Mouse (Mus musculus) left cerebral cortex, postnatal 10 days (tissue): ENCODE results near the gene Arrdc2. TPM values are rescaled to one million over a fixed set of nuclear protein-coding genes. Genes with fewer than 3 reads are reported as not detected.
A peak's percentile ranks its signal among the peaks of the same experiment; 100 is the strongest.
"Not testable (repeated sequence)": the region's sequence is repeated elsewhere in the genome, so short reads cannot be mapped to it uniquely, and the experiment has no call there.

Experiments used
- DNase-seq, 2 experiments: peaks; one replicate each; pipeline ENCODE4 v3.0.0; 2021 to 2022; ENCODE audit warnings: low spot score in 2 of 2, mixed read lengths in 1 of 2; ENCODE audit errors: extremely low spot score in 1 of 2
- intact Hi-C: fragments of 180-260 bp; cut with DNase I; formaldehyde crosslinking; loops from one replicate; pipeline ENCODE4 v1.15.1; 2025
- total RNA-seq, 2 experiments: library from RNA; stranded (reverse); gene quantifications; 2 replicates each; pipeline ENCODE4 v1.2.3; 2021

The Arrdc2 gene
- total RNA-seq, 2 experiments from 2014 or later = 12.9 to 21.2 TPM

DNA sequence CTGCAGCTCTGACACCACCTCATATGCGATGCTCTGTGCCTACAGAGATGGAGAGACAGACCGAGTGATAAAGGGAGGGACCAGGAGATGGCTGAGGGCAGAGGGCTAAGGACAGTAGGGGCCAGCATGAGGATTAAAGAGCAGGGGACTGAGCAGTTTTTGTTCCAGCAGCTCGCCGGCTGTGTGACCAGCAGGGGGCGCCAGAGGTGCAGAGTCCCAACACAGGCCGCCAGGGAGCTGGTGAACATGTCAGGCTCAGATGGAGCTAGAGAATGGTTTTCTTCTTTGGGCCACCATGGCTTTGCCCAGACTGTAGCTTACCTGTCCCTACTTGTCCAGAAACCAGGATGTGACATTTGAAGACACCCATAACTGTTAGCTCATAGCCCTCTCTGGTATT, 5.0 kb upstream of the Arrdc2 start:
- intact Hi-C loops = loop anchor here (2.0 to 5.0 kb wide), 2 partner anchors 24 to 82 kb away; partner anchors contain the start of gene Mpv17l2
- DNase-seq = peak; percentile 77 to 91

DNA sequence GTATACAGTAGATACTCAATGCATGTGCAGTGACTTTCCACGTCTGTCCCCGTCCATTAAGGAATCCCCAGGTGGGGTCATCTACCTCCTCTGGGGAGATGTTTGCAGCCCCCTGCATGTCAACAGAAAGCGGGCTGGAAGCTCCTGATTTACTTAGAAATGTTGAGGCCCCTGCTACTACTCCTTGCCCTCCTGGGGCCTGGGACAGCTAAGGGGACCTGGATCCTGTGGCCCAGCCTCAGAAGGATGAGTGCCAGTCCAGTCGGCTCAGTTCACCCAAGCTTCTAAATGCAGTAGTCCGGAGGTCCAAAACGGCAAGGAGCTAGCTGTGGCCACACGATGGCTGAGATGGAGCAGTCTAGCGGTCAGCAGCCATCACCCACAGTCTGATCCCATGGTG, 4.4 kb upstream of the Arrdc2 start:
- intact Hi-C loops = loop anchor here (2.0 to 5.0 kb wide), 2 partner anchors 25 to 82 kb away; partner anchors contain the start of gene Mpv17l2
- no peak for DNase-seq

DNA sequence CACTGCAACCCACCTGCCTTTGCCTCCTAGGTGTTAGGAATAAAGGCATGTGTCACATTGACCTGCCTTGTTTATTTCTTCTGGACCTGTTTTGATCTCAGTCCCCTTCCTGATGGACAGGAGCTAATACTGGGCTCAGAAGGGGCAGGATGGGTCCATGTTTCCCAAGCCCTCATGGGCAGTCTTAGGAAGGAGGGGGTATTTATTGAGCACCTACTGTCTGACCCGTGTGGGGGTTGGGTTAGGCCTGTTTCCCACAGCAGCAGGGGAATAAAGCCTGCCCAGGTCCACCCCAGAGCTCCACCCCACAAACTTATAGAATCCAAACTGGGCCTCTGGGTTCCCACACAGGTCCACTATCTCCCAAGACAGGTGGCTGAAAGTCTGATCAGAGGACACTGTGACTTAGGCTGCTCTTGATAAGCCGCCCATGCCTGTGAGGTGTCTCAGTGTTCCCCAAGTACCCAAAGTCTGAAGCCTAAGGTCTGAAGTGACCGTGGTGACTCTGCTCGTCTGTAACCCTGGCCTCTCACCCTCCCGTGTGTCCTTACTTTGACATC, 3.8 kb upstream of the Arrdc2 start:
- DNase-seq = peak in 1 of 2 experiments; percentile 22
- intact Hi-C loops = loop anchor here (5.0 kb wide), 1 partner anchor 81 kb away; the partner anchor contains the start of gene Mpv17l2

DNA sequence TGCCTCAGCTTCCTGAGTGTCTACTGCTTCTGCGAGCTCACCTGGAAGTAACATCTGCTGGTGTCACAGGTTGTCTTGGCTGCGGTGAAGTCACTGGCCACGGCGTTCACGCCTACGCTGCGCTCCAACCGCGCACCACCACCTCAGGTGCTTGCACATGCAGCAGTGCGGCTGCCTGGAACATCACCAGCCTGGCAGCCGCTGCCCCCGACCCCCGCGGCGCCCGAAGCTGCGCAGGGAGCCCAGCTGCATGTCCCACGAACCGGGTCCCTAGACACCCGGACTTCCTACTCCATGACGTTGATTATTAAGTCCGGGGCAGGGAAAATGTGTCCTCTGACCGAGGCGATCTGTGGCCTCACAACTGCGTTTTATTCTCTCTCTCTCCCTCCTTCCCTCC, 3.0 kb upstream of the Arrdc2 start:
- peak in 1 of 2 experiments; percentile 41 for DNase-seq
- intact Hi-C loops = loop anchor here (5.0 kb wide), 1 partner anchor 80 kb away; the partner anchor contains the start of gene Mpv17l2

DNA sequence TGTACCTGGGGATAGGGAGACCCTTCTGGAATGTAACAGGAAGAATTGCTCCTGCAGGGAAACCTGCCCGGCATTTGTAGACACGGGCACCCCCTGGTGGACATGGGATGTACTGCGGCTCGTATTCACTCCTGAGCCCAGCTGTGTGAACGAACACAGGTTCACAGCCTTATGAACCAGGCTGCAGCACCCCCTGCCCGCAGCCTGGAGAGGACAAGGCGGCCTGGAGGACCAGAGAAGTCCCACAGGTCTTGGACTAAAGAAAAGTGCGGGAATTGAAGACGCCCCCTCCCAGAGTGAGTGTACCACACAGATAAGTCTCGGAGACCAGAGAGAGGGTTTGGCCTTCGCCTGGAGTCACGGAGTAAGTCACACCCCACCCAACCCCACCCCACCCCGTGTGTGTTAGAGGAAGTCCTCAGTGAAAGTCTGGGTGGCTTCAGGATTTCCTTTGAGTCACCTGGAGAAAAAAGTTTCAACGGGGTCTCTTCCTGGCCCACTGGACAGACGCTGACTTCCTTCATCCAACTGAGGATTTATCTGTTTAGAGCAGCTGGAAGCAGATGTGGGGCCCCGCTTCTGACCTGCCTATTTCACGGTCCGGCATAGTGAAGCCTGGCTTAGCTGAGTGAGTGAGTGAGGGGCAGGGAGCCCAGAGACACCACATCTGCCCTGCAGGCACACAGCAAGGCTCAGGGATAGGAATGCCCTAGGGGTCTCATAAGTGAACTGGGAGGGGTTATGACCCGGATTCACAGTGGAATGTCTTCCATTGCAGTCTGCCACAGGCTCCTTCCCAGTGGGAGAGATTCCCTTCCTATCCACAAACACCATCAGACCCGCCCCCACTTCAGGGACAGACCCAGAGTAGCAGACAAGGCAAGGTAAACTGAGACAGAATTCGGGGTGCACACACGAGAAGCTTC, 1.9 kb upstream of the Arrdc2 start:
- peak; percentile 87 for DNase-seq
- intact Hi-C loops = loop anchor here (2.0 to 5.0 kb wide), 2 partner anchors 79 to 119 kb away; partner anchors contain the start of genes Mpv17l2 and Pde4c

DNA sequence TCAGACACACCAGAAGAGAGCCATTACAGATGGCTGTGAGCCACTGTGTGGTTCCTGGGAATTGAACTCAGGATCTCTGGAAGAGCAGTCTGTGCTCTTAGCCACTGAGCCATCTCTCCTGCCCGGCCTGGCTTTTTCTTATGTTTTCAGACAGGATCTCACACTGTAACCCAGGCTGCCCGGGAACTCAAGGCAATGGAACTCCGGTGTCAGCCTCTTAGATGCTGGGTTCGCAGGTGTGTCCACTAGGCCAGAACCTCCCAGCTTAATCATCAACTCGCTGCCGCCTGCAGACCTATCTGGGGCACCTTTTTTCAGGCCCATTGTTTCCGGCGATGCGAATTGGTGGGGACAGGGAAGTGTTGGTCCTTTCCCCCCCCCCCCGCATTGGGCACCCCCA, 1.1 kb upstream of the Arrdc2 start:
- intact Hi-C loops = loop anchor here (2.0 to 5.0 kb wide), 2 partner anchors 78 to 118 kb away; partner anchors contain the start of genes Mpv17l2 and Pde4c
- peak in 1 of 2 experiments; percentile 25 for DNase-seq

DNA sequence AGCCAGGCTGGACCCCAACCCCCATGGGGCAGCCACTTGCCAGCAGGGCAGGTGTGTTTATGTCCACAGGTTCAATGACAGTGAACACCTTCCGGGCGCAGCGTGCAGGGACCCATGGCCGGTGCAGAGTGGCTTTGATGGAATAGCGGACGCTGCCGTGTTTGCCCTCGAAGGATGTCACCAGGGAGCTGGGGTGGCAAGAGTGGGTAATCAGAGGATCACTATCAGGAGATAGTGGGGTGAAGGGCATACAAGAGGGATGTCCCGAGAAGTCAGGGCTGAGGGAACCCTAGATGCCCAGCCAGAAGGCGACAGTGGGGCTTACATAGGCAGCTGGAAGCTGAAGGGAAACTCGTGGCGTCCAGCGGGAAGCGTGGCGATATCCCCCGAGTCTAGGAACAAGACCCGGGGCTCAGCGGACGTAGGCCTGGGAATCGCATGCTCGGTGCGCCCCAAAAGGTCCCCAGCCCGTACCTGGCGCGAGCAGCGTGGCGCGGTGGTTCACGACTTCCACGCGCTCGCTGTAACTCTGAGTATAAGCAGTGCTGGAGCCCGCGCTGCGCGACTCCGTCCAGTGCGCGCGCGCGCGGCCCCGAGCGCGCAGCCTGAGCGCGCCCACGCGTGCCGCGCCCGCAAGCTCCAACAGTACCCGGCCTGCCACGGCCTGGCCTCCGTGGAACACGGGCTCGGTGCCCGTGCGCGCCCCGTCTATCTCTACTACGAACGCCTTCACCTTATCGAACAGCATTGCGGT, 689 bp downstream of the Arrdc2 start:
- peak in 1 of 2 experiments; percentile 64 for DNase-seq
- intact Hi-C loops = loop anchor here (2.0 to 5.0 kb wide), 2 partner anchors 16 to 37 kb away; no protein-coding TSS in a partner anchor

DNA sequence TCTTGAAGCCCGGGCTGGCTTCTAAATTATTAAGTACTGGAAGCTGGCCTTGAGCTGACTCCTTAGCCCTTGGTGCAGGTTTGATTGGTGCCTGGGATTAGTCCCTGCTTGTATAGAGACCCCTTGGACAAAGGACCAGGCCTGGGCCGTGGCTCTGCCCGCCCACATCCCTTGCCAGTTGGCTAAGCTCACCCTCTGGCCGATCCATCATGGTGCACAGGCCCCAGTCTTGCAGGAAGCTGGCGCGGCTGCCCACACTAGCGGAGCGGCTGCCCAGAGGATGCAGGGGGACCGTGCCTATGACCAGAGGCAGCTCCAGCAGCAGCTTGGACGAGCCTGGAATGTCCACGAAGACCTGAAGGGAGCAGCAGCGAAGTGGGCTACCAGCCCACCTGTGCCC, 2.9 kb downstream of the Arrdc2 start:
- intact Hi-C loops = loop anchor here (5.0 kb wide), 1 partner anchor 34 kb away; no protein-coding TSS in a partner anchor
- no peak for DNase-seq

DNA sequence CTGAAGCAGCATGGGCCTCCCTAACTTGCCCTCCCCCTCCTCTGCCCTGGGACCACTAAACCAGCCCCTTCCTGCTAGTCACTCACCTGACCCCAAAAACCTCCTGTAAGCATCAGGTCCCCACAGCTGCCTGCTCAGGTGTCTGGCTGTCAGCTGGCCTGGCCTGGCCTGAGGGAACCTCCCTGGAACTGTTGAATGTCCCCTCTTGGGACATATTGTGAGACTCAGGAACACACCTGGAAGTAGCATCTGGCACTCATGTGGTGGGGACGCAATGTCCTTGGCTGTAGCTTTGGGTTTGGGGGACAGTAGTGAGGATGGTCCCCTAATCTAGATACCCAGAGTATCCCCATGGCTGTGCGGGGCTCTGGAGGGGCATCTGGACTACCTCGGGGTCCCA, 5.4 kb downstream of the Arrdc2 start:
- DNase-seq = no peak
- intact Hi-C loops = no loop called here

DNA sequence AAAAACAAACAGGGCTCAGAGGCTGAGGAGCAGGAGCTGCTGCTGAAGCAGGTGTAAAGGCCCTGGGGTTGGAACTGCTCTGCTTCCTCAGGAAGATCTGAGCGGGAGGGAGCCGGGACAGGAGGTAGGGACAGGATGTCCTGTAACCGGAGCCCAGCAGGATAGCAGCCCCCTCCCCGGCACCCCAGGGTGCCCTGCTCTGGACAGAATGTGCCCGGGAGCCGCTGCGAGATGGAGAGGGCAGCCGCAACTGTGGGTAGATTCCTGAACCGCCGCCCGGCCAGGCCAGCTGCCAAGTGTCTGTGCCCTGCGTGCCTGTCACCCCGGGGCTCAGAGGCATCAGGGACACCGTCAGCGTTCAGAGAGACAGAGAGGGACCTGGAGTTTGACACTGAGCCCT, 6.0 kb downstream of the Arrdc2 start:
- DNase-seq = peak in 1 of 2 experiments; percentile 65
- intact Hi-C loops = no loop called here

DNA sequence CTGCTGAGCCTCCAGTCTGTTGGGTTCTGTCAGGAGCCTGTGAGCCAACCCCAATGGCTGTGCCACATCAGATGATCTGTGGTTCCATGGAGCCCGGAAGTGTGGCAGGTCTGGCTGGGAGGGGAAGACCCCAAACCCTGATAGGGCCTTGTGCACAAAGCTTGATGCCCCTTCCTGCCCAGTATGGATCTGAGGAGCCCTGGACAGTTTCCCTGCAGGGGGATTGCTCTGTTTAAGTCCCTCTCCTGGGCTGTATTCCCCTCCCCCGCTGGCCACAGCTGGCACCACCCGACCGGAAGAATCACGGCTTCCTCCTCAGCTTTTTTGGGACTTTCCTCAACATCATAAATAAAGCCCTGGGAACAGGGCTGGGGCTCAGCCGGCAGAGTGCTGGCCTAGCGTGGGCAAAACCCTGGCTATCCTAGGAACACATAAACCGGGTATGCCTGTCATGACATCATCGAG, 6.5 kb downstream of the Arrdc2 start:
- DNase-seq = peak in 1 of 2 experiments; percentile 65
- intact Hi-C loops = no loop called here

DNA sequence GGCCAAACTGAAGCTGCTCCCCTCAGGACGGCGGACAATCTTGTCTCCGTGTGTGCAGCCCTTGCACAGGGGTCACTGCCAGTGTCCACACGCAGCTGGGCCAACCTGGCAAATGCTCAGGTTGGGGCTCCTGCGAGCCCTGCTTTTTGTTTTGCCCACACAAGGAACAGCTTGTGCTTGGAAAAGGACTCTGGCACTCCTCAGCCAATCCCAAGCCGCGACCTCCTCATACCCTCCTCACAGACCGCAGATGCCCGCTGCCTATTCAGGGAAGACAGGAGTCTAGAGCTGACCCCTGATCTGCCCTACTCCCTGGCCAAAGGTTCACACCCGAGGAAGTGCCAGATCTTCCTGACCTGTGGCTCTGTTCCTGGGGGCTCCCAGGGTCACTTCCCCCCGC, 7.1 kb downstream of the Arrdc2 start:
- intact Hi-C loops = no loop called here
- no peak for DNase-seq

DNA sequence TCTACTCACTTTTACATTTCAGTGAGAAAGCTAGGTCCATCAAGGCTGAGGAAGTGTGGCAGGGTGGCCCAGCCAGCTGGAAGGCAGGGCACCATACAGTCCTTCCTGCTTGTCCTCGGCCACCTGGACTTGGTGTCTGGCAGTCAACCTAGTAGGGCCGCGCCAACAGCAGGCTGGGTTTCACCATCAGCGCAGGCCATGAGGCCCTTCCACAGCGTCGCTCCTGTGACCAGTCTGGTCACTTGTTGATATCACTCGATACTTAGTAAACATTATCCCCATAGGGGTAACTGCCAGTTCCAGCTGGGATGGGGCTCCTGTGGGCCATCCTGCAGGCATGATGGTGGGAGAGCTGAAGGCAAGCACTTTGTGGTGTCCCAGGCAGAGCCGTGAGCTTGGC, 8.0 kb downstream of the Arrdc2 start:
- no peak for DNase-seq
- intact Hi-C loops = no loop called here

DNA sequence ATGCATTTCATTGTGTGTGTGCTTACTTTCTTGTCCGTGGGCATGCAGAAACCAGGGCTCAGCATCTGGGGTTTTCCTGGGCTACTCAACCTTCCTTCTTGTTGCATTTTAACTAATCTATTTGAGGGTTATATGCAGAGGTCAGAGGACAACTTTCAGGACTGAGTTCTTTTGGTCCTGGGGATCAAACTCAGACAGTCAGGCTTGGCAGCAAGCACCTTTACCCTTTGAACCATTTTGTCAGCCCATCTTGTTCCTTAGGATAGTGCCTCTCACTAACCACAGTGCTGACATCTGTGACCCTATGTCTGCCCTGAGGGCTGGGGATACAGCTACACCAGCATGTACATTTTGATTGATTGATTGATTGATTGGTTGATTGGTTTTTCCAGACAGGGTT, 11.7 kb downstream of the Arrdc2 start:
- DNase-seq = no peak
- intact Hi-C loops = no loop called here

DNA sequence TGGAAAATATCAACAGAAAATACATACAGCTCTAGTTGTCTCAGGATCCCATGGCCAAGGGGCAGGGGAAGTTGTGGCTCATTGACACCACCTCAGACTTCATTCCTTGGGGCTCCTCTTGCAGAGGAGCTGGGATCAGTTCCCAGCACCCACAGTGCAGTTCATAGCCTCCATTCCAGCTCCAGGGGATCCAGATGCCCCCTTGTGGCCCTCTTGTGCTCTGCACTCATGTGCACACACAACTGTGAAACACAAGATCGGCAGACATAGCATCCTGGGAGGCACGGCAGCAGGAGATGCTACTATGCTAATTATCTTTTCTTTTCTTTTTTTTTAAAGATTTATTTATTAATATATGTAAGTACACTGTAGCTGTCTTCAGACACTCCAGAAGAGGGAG, 12.5 kb downstream of the Arrdc2 start:
- no peak for DNase-seq
- intact Hi-C loops = no loop called here

DNA sequence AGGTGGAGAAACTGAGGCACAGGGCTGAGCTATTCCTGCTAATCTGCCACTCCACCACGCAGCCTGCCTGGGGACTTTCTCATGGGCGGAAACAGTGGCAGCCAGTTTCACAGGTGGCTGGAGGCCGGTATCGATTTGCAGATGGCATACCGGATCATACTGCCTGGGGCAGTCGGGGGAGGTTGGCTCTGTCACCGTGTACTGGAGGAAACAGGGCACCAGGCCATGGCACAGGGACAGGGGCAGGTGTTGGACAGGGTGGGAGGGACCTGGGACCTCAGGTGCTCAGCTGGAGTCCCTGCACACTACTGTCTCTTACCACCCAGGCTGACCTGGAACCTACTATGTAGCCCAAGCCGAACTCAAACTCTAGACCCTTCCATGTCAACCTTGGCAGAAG, 13.7 kb downstream of the Arrdc2 start:
- intact Hi-C loops = no loop called here
- no peak for DNase-seq

DNA sequence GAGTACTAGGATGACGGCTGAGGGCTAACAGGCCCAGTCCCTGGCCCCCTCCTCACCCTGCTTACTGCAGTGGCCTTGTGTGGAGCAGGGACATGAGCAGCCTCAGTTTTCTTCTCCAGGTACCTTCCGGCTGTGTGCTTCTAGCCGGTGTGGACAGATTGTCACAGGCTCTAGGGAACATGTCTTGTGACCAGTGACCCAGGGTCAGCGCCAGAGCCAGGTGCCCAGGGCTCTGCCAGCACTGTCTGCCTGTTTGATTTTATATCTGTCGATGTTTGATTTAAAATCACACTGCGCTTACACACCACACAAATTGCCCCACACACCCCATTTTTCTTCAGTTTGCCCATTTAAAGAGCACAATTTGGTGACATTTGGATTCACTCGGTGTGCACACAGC, 15.7 kb downstream of the Arrdc2 start:
- intact Hi-C loops = loop anchor here (2.0 kb wide), 1 partner anchor 15 kb away; the partner anchor contains the start of gene Arrdc2
- no peak for DNase-seq

DNA sequence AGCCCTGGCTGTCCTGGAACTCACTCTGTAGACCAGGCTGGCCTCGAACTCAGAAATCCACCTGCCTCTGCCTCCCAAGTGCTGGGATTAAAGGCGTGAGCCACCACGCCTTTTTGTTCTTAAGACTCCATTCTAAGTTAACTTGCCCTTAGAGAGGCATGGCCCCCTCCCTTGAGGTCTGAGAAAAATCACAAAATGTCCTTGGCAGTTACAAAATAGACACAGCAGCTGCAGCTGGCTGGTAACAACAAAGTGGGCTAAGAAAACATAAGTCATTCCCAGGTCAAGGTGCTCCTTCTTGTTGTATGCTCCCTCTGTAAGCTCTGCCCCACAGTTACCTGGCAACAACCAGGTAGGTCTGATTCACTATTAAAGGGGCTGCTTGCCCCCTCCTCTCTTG, 16.9 kb downstream of the Arrdc2 start:
- intact Hi-C loops = loop anchor here (2.0 kb wide), 1 partner anchor 16 kb away; the partner anchor contains the start of gene Arrdc2
- not testable (repeated sequence) for DNase-seq

DNA sequence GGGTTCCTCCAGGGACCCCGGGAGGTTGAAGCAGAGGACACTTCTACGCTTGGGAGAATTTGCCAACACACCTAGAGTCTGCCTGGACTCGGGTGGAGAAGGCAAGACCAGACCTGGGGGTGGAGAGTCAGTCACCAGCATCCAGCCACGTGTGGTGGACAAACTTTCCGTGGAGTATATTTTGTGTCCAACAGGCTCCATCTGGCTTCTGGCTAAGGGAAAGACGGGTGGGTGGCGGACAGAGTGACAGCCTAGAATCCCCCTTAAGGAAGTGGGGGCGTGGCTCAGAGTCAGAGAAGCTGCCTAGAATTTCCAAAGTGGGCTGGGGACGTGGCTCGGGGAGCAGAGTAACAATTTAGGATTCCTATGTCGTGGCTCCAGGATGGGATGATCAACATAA, 17.5 kb downstream of the Arrdc2 start:
- intact Hi-C loops = loop anchor here (2.0 kb wide), 1 partner anchor 17 kb away; the partner anchor contains the start of gene Arrdc2
- DNase-seq = peak in 1 of 2 experiments; percentile 46
